Mouse (Mus musculus) cortical plate, adult 2 months (tissue): ENCODE measurements around the gene Pard3b.

Experiments used
- CTCF ChIP-seq: fragments of 200-500 bp; IDR thresholded peaks from 2 replicates; pipeline ENCODE4 v1.5.1; 2011; ENCODE audit warnings: mild to moderate bottlenecking, control low read depth, low read length; ENCODE audit not compliant: insufficient read depth; ENCODE audit errors: extremely low read depth
- POLR2A ChIP-seq: fragments of 200-500 bp; IDR thresholded peaks from 2 replicates; pipeline ENCODE4 v1.6.1; 2011; ENCODE audit warnings: mild to moderate bottlenecking, low read length, control low read depth; ENCODE audit not compliant: insufficient read depth; ENCODE audit errors: extremely low read depth

- no peak for TF ChIP-seq POLR2A
- TF ChIP-seq CTCF = no peak
These were observed 686.6 kb downstream of the Pard3b start for GRCm38 (mm10) chr1:62325237-62325636.
